19 mouse cellular contexts compared by ENCODE assay signal in the genomic region with DNA sequence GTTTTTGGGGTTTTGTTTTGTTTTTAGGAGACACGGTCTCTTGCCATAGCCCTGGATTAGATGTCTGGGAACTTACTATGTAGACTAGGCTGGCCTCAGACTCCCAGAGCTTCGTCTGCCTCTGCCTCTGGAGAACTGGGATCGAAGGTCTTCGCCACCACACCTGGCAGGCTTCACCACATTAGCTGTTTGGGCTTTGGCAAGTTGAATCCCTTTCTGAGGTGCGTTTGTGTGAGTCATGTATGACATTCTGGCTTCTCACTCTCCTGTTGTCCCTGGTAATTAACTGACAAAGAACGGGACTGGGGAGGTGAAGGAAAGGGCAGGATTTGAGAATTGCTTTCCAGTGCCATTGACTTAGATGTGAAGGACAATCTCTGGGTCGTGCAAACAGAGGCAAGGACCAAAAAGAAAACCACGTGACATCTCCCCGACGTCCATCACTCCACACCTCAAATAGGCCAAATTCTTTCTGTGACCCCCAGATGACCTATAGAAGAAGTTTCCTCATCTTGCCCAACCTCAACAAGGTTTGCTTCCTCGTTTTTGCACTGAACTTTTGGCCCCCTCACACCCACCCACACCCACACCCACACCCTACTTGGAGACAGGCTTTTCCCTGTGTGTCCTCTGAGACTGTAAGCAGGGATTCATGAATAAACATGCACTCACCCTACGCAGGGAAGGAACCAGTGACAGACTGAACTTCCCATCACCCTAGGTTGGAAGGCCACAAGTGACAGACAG. TPM values are rescaled to one million over a fixed set of nuclear protein-coding genes. Genes with fewer than 3 reads are reported as not detected.
A peak's percentile ranks its signal among the peaks of the same experiment; 100 is the strongest.
DNase-seq lines count a peak whose midpoint lies in the region; ATAC-seq and TF ChIP-seq lines count a peak whose summit lies in the region.
"Had no signal": no experiment of that assay in that cellular context is flagged by ENCODE, and none has a peak within 500 bp of the region (broad histone marks: within the 10 kb centered on the region; RNA-seq: fewer than 3 reads in every experiment).

No protein-coding gene starts in this region.

- H3K4me1 ChIP-seq in ES-Bruce4 (ENCODE audit: control insufficient read depth, insufficient read depth, low read length), result peaks cover 5% of the 10 kb centered on the region
- H3K4me1 ChIP-seq in lung, postnatal 0 days (ENCODE audit: insufficient read depth, low read depth, low read length), result no peaks in the 10 kb centered on the region
- peaks cover 6% of the 10 kb centered on the region for H3K4me1 ChIP-seq in forebrain, embryonic 10.5 days
- H3K4me1 ChIP-seq: neural tube, embryonic 13.5 days had no signal

- TF ChIP-seq EP300 in ES-Bruce4 (IDR thresholded peaks at IDR 0.05; ENCODE audit: insufficient read depth, low read depth, low read length), result 0 out of 2 replicates have a peak, but pooled peaks have one; percentile 8
- peak; percentile 78 for TF ChIP-seq EP300 in lung, postnatal 0 days (IDR thresholded peaks at IDR 0.05)

- no peak overlapping the region for H3K9ac ChIP-seq in ES-Bruce4 (ENCODE audit: low read depth, poor library complexity, severe bottlenecking)
- H3K9ac ChIP-seq in lung, postnatal 0 days (replicated peaks; ENCODE audit: low read depth), result no peak overlapping the region
- H3K9ac ChIP-seq: forebrain, postnatal 0 days; heart, embryonic 13.5 days; neural tube, embryonic 13.5 days had no signal

- H3K27ac ChIP-seq in ES-Bruce4 (ENCODE audit: insufficient read depth, low read length), result peak overlapping the region; percentile 3
- H3K27ac ChIP-seq in lung, postnatal 0 days (ENCODE audit: low read length), result no peak overlapping the region; the same call in 1 of the 2 replicates
- H3K27ac ChIP-seq in forebrain, embryonic 10.5 days, result no peak overlapping the region
- H3K27ac ChIP-seq: heart, embryonic 13.5 days; neural tube, embryonic 13.5 days had no signal

- DNase-seq in ZHBTc4 (ENCODE audit: low read depth, low spot score), result peak; percentile 92
- peak; percentile 88 for DNase-seq in lung, postnatal 0 days (ENCODE audit: low spot score)
- DNase-seq in B cell, adult 2 months, result no peak
- no peak for DNase-seq in gastrocnemius, postnatal 25 days
- DNase-seq in forebrain, embryonic 10.5 days (ENCODE audit: extremely low spot score, low spot score), result no peak
- DNase-seq: adrenal gland, postnatal 36 days; cerebellum, postnatal 25 days; forebrain, postnatal 0 days; heart, postnatal 4 days; kidney, postnatal 14 days; layer of hippocampus, adult 9-11 months; liver; right cerebral cortex, postnatal 4 days had no signal

- no peak overlapping the region for H3K4me3 ChIP-seq in ES-Bruce4 (ENCODE audit: low read depth, low read length)
- H3K4me3 ChIP-seq in lung, postnatal 0 days (ENCODE audit: low read depth, low read length), result no peak overlapping the region
- H3K4me3 ChIP-seq in forebrain, embryonic 10.5 days, result no peak overlapping the region
- H3K4me3 ChIP-seq: heart, embryonic 13.5 days; megakaryocyte, embryonic 14.5 days; neural tube, embryonic 13.5 days had no signal

- 31% methylated on average over 12 of the region's 12 CpGs for WGBS in lung, postnatal 0 days
- WGBS in forebrain, embryonic 10.5 days, result 81% methylated on average over 12 of the region's 12 CpGs

- H3K27me3 ChIP-seq in ES-Bruce4 (ENCODE audit: control insufficient read depth, insufficient read depth, low read length, poor library complexity, severe bottlenecking), result no peaks in the 10 kb centered on the region
- H3K27me3 ChIP-seq in lung, postnatal 0 days (replicated peaks; ENCODE audit: insufficient read depth, low read length), result no peaks in the 10 kb centered on the region
- no peaks in the 10 kb centered on the region for H3K27me3 ChIP-seq in forebrain, embryonic 10.5 days (ENCODE audit: poor library complexity, severe bottlenecking)
- H3K27me3 ChIP-seq: heart, embryonic 13.5 days; megakaryocyte, embryonic 14.5 days; neural tube, embryonic 13.5 days had no signal

- TF ChIP-seq CTCF in ES-Bruce4 (IDR thresholded peaks at IDR 0.05; ENCODE audit: low read depth, low read length), result no peak
- no peak for TF ChIP-seq CTCF in lung, postnatal 0 days (IDR thresholded peaks at IDR 0.05)

- H3K9me3 ChIP-seq in ES-Bruce4 (replicated peaks; ENCODE audit: control insufficient read depth, insufficient read depth, low read length, poor library complexity, severe bottlenecking), result no peaks in the 10 kb centered on the region
- no peaks in the 10 kb centered on the region for H3K9me3 ChIP-seq in lung, postnatal 0 days (ENCODE audit: low read length)
- H3K9me3 ChIP-seq in forebrain, embryonic 10.5 days, result no peaks in the 10 kb centered on the region
- H3K9me3 ChIP-seq: heart, embryonic 13.5 days; megakaryocyte, embryonic 14.5 days; neural tube, embryonic 13.5 days had no signal

- no peaks in the 10 kb centered on the region for H3K36me3 ChIP-seq in ES-Bruce4 (ENCODE audit: control insufficient read depth, insufficient read depth, low read length, poor library complexity, severe bottlenecking)
- H3K36me3 ChIP-seq in lung, postnatal 0 days (ENCODE audit: insufficient read depth, low read length), result no peaks in the 10 kb centered on the region
- H3K36me3 ChIP-seq in forebrain, embryonic 10.5 days (replicated peaks), result no peaks in the 10 kb centered on the region
- H3K36me3 ChIP-seq: heart, embryonic 13.5 days; neural tube, embryonic 13.5 days had no signal

- ATAC-seq in lung, postnatal 0 days, result peak; percentile 46
- peak; percentile 18; the same call in 1 of the 2 replicates for ATAC-seq in neutrophil, adult 5-6 weeks (ENCODE audit: extremely low read depth, insufficient number of reproducible peaks, low FRiP score, poor library complexity, severe bottlenecking)
- ATAC-seq: CD4-positive, CD25-positive, alpha-beta regulatory T cell, adult 4 months; forebrain, postnatal 0 days had no signal

- TF ChIP-seq POLR2A in ES-Bruce4 (IDR thresholded peaks at IDR 0.05; ENCODE audit: insufficient read depth, low read length), result no peak

- no peak overlapping the region for H3K4me2 ChIP-seq in lung, postnatal 0 days (replicated peaks; ENCODE audit: low read depth, low read length)
- H3K4me2 ChIP-seq: heart, embryonic 13.5 days; neural tube, embryonic 13.5 days had no signal

RNA-seq across cellular contexts. Expression of a gene that starts 4.8 kb away (rescaled TPM):
- 18.3 and 21.7 TPM in 2 replicates for polyA plus RNA-seq in ES-Bruce4 (2011; ENCODE audit: insufficient read depth, insufficient read length, low read depth, missing spikeins)
- 4.5 and 5.1 TPM in 2 replicates for polyA plus RNA-seq in lung, postnatal 0 days (2015; fragmentation: Nextera tagmentation; extraction: Ambion mirVana)
- 27.6 and 39.9 TPM in 2 replicates for total RNA-seq in neutrophil, adult 5-6 weeks (2017)
- 1 to 10 TPM; 1.9 to 2.2 TPM for total RNA-seq in gastrocnemius, postnatal 25 days (2021)
- 5.8 and 6.2 TPM in 2 replicates for polyA plus RNA-seq in forebrain, embryonic 10.5 days (2016; fragmentation: Nextera tagmentation; extraction: Ambion mirVana)

RNA-seq across cellular contexts. Expression of a gene that starts 15.1 kb away (rescaled TPM):
- polyA plus RNA-seq in ES-Bruce4 (2011; ENCODE audit: insufficient read depth, insufficient read length, low read depth, missing spikeins), result 18.7 and 20.7 TPM in 2 replicates
- 12.2 and 12.7 TPM in 2 replicates for polyA plus RNA-seq in lung, postnatal 0 days (2015; fragmentation: Nextera tagmentation; extraction: Ambion mirVana)
- total RNA-seq in neutrophil, adult 5-6 weeks (2017), result 43.0 and 46.2 TPM in 2 replicates
- 10 to 100 TPM; 78.9 to 87.0 TPM for total RNA-seq in gastrocnemius, postnatal 25 days (2021)
- 8.3 and 9.0 TPM in 2 replicates for polyA plus RNA-seq in forebrain, embryonic 10.5 days (2016; fragmentation: Nextera tagmentation; extraction: Ambion mirVana)

Comparison
In these comparisons a context has a peak if more than half of its experiments do, and no peak if none do; other contexts are left out.
1. DNase-seq: peak in ZHBTc4 (single experiment) and lung, postnatal 0 days (single experiment); none in B cell, adult 2 months (0 of 2), gastrocnemius, postnatal 25 days (single experiment) and forebrain, embryonic 10.5 days (single experiment).